Mouse (Mus musculus) ES-Bruce4 (cell line): ENCODE data around the gene Cnot8.

Experiments
- CTCF ChIP-seq: IDR thresholded peaks from one replicate; pipeline ENCODE4 v1.8.1; 2011; ENCODE audit warnings: low read depth, low read length
- POLR2A ChIP-seq: IDR thresholded peaks from one replicate; pipeline ENCODE4 v1.8.1; 2011; ENCODE audit warnings: low read length; ENCODE audit not compliant: insufficient read depth

- TF ChIP-seq CTCF (no peak), POLR2A (no peak)
Observed at GRCm38 (mm10) chr11:58125021-58125420, 21.1 kb downstream of the Cnot8 start.
